Mouse (Mus musculus): ENCODE data around the gene Abcc8.

DNA sequence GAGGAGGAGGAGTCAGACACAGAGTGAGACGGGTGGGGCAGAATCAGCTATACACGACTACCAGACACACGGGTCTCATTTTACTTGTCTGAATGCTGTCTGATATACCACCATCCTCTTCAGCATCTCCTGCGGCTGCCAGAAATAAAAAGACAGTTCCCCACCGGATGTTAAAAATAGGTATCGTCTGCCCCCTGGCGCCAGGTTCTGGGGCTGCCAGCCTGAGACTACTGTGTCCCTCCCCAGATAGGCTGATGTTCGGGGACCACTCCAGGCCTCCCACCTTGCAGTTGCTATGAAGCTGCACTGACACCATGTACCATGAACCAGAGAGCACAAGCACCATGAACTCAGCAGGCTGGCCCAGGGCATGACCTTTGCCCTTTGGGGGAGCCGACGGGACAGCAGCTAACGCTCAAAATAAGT, 24.2 kb upstream of the Abcc8 start:
- TF ChIP-seq CTCF (IDR thresholded peaks at IDR 0.05; ENCODE audit: control insufficient read depth, insufficient read depth, insufficient replicate concordance, low read depth, low read length) (no peak), POLR2A (IDR thresholded peaks at IDR 0.05; ENCODE audit: control insufficient read depth, low read depth, low read length) (no peak)

Measured in testis, adult 2 months (tissue).